Mouse (Mus musculus) myocyte (in vitro differentiated cells): ENCODE data around the gene Olfr655. TPM values are rescaled to one million over a fixed set of nuclear protein-coding genes. Genes with fewer than 3 reads are reported as not detected.

ENCODE experiments used
- H3K27me3 ChIP-seq: one replicate; pipeline ENCODE4 v1.6.1; 2011; ENCODE audit not compliant: control insufficient read depth, insufficient read depth, insufficient read length
- H3K36me3 ChIP-seq: one replicate; pipeline ENCODE4 v1.6.1; 2011; ENCODE audit not compliant: control insufficient read depth, insufficient read depth
- H3K4me2 ChIP-seq: one replicate; pipeline ENCODE4 v1.6.1; 2011; ENCODE audit warnings: low read depth, control low read depth
- H3K4me3 ChIP-seq: one replicate; pipeline ENCODE4 v1.5.1; 2011; ENCODE audit warnings: mild to moderate bottlenecking, control low read depth, moderate library complexity
- H3K79me2 ChIP-seq: one replicate; pipeline ENCODE4 v1.6.1; 2011; ENCODE audit not compliant: control insufficient read depth, insufficient read depth
- H3ac ChIP-seq: one replicate; pipeline ENCODE4 v1.6.1; 2011; ENCODE audit not compliant: control insufficient read depth, insufficient read length
- CEBPB ChIP-seq: IDR thresholded peaks from 2 replicates; pipeline ENCODE4 v1.6.1; 2011; ENCODE audit warnings: mild to moderate bottlenecking, moderate library complexity; ENCODE audit not compliant: poor library complexity, insufficient read depth, severe bottlenecking
- E2F4 ChIP-seq: IDR thresholded peaks from one replicate; pipeline ENCODE4 v1.6.1; 2011; ENCODE audit warnings: mild to moderate bottlenecking, control low read depth, moderate library complexity; ENCODE audit not compliant: insufficient read depth
- MAX ChIP-seq: IDR thresholded peaks from one replicate; pipeline ENCODE4 v1.6.1; 2011; ENCODE audit warnings: low read depth, mild to moderate bottlenecking, control low read depth
- MYOD1 ChIP-seq, 3 experiments: IDR thresholded peaks; one replicate each; pipeline ENCODE4 v1.6.1; 2011; ENCODE audit warnings: control low read depth in 2 of 3, low read depth in 2 of 3, mild to moderate bottlenecking in 2 of 3, moderate library complexity in 1 of 3; ENCODE audit not compliant: insufficient read length in 2 of 3, control insufficient read depth in 1 of 3
- MYOG ChIP-seq, 3 experiments: IDR thresholded peaks; one replicate each; pipeline ENCODE4 v1.6.1; 2011; ENCODE audit warnings: control low read depth in 2 of 3, low read depth in 2 of 3, mild to moderate bottlenecking in 2 of 3; ENCODE audit not compliant: insufficient read length in 2 of 3, control insufficient read depth in 1 of 3, insufficient read depth in 1 of 3
- POLR2A ChIP-seq: IDR thresholded peaks from one replicate; pipeline ENCODE4 v1.6.1; 2011; ENCODE audit warnings: low read depth, mild to moderate bottlenecking, control low read depth, moderate library complexity; ENCODE audit not compliant: insufficient read length
- POLR2AphosphoS2 ChIP-seq: IDR thresholded peaks from one replicate; pipeline ENCODE4 v1.6.1; 2011; ENCODE audit warnings: low read depth, control low read depth; ENCODE audit not compliant: insufficient read length
- REST ChIP-seq: IDR thresholded peaks from one replicate; pipeline ENCODE4 v1.6.1; 2011; ENCODE audit warnings: mild to moderate bottlenecking, control low read depth, moderate library complexity; ENCODE audit not compliant: insufficient read depth, insufficient read length
- SRF ChIP-seq: IDR thresholded peaks from one replicate; pipeline ENCODE4 v1.6.1; 2011; ENCODE audit warnings: low read depth; ENCODE audit not compliant: control insufficient read depth, insufficient read length
- TCF12 ChIP-seq: IDR thresholded peaks from one replicate; pipeline ENCODE4 v1.6.1; 2011; ENCODE audit warnings: mild to moderate bottlenecking, control low read depth; ENCODE audit not compliant: poor library complexity, insufficient read depth, severe bottlenecking
- TCF3 ChIP-seq: IDR thresholded peaks from one replicate; pipeline ENCODE4 v1.6.1; 2011; ENCODE audit warnings: low read depth, control low read depth; ENCODE audit not compliant: insufficient read length
- USF1 ChIP-seq: IDR thresholded peaks from one replicate; pipeline ENCODE4 v1.6.1; 2011; ENCODE audit warnings: low read depth, mild to moderate bottlenecking, control low read depth, moderate library complexity
- polyA plus RNA-seq: library from polyadenylated mRNA; unstranded; fragments of >200 nt; fragmentation: generic; extraction: Trizol; gene quantifications from one replicate; pipeline ENCODE4 v1.2.1, GENCODE M21; 2012; ENCODE audit warnings: missing spikeins

Gene Olfr655
- polyA plus RNA-seq, 1 experiment: not detected

DNA sequence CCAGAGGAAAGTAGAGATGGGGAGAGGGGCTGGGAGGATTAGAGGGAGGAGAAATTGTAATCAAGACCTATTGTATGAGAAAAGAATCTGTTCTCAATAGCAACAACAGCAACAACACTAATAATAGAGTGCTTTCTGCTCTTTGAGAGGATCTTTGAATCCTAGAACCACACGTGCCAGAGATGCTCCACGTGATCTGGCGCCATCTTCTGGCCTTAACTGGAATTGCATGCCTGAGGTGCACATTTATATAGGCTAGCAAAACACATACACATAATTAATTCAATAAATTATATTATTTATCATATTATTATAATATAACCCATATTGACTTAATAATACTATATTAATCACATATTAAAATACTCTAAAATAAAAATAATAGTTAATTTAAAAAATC, 1.6 kb upstream of the Olfr655 start:
- H3K27me3 ChIP-seq: no peaks in the 10 kb centered on the region
- TF ChIP-seq POLR2AphosphoS2 (no peak), REST (no peak), POLR2A (no peak), TCF3 (no peak), E2F4 (no peak)
- no peaks in the 10 kb centered on the region for H3K79me2 ChIP-seq
- no peak overlapping the region for H3K4me3 ChIP-seq
- no peak overlapping the region for H3ac ChIP-seq
- H3K4me2 ChIP-seq: no peak overlapping the region
- no peaks in the 10 kb centered on the region for H3K36me3 ChIP-seq

DNA sequence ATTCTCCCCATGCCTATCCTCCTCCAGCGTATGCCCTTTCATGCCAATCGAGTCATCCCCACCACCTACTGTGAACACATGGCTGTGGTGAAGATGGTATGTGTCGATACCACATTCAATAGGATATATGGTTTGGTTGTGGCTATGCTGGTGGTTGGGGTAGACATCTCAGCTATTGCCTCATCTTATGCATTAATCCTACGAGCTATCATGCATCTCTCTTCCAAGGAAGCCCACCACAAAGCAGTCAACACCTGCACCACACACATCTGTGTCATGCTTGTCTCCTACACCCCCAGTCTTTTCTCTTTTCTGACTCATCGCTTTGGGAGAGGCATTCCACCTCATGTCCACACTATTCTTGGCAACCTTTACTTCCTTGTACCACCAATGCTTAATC, 13.3 kb downstream of the Olfr655 start:
- Histone ChIP-seq H3K79me2 (no peaks in the 10 kb centered on the region), H3K4me2 (no peak overlapping the region), H3K27me3 (no peaks in the 10 kb centered on the region), H3ac (no peak overlapping the region), H3K36me3 (no peaks in the 10 kb centered on the region), H3K4me3 (no peak overlapping the region)
- no peak for TF ChIP-seq POLR2AphosphoS2
- peak; percentile 52; the same call in 1 of the 2 replicates for TF ChIP-seq CEBPB

DNA sequence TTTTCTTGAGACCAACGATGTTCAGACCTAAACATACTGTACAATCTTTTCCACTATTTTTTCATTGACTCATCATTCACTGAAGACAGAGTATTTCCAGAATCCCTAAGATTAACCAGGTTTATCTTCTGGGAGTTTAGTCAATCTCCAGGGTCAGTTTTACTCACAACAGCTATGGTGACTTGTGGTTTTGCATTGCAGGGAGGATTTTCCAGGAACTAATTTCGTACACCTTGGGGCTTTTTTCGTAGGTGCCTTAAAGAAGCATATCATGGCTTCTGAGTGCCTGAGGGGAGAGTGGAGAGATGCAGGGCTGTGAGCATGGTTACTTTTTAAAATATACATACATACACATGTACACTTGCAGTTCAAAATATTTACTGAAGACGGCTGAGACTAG, 14.9 kb downstream of the Olfr655 start, which contains the start of gene Olfr654:
Gene Olfr654 (plus strand): TSS at position 301 of the 400 bp plus-strand sequence.
- Histone ChIP-seq H3K4me2 (no peak within 1 kb of the TSS), H3K4me3 (no peak within 1 kb of the TSS), H3K27me3 (no peaks in the 10 kb centered on the region), H3ac (no peak within 1 kb of the TSS), H3K79me2 (no peaks in the 10 kb centered on the region), H3K36me3 (no peaks in the 10 kb centered on the region)
- TF ChIP-seq REST: no peak
- no peak for TF ChIP-seq POLR2A
- TF ChIP-seq MAX: no peak
- TF ChIP-seq SRF: no peak

DNA sequence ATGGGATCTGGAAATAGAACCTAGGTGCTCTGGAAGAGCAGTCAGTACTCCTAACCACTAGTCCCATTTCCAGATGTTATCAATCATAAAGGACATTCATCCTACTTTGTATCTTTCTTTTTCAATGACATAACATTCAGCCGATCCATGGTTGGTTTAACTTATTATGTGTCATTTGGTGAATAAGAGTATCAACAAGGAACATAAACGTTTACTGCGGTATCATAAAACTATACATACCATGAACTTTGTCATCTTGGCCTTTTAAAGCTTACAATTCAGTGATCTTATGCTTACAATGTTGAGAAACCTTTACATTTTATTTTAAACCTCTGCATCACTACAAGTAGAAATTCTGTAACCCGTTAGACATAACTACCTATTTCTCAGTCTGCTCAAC, 20.1 kb downstream of the Olfr655 start:
- H3K36me3 ChIP-seq: no peaks in the 10 kb centered on the region
- TF ChIP-seq TCF12: no peak
- TF ChIP-seq E2F4: no peak
- no peak for TF ChIP-seq MYOD1 (IDR thresholded peaks at IDR 0.05; ENCODE audit: control insufficient read depth in 1 of 3, insufficient read length in 2 of 3, low read depth in 2 of 3)
- TF ChIP-seq CEBPB: no peak
- no peak for TF ChIP-seq REST
- no peak for TF ChIP-seq POLR2A
- TF ChIP-seq SRF: no peak
- TF ChIP-seq TCF3: no peak

DNA sequence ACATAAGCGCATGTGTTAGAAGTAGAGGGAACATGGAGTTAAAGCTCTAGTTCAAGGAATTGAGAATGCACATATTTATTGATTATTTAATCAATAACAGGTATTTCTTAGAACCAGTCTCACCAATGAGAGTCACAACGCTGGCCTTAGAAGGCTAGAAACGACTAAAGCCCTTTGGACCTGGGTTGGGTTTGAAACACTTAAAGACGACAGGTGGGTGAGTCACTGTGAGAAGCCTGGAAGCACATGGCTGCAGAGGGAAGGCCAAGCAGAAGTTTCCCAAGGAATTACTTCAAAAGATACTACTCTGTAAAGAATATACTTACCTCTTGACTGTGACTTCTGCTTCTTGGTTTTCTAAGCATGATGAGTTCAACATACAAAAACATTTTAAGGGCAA, 20.7 kb downstream of the Olfr655 start:
- Histone ChIP-seq H3K36me3 (no peaks in the 10 kb centered on the region), H3ac (no peak overlapping the region), H3K4me3 (no peak overlapping the region), H3K79me2 (no peaks in the 10 kb centered on the region), H3K27me3 (no peaks in the 10 kb centered on the region), H3K4me2 (no peak overlapping the region)
- TF ChIP-seq CEBPB: no peak
- no peak for TF ChIP-seq POLR2A
- no peak for TF ChIP-seq MAX
- TF ChIP-seq TCF12: no peak
- no peak for TF ChIP-seq POLR2AphosphoS2
- TF ChIP-seq SRF: no peak
- TF ChIP-seq REST: no peak
- TF ChIP-seq USF1: no peak

More for the DNA sequence above, 20.1 kb downstream of the Olfr655 start:
- Histone ChIP-seq H3K4me3 (no peak overlapping the region), H3K4me2 (no peak overlapping the region), H3ac (no peak overlapping the region), H3K79me2 (no peaks in the 10 kb centered on the region), H3K27me3 (no peaks in the 10 kb centered on the region)

DNA sequence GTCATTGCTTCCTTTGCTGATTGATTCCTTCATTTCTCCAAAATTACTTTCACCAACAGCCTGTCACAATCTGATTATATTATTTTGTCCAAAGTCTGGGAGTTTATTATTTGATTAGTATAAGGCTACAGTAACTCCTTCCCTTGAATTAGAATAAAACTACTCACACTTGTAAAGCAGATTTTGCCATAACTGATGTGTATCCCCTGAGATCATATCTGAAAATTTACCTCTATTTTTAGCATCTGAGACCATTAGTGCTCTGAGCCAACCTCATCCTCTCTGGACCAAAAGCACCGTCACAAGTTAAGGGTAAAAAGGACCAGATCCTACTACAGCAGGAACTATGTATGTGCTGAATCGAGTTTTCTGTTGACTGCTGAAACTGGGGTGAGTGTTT, 24.6 kb downstream of the Olfr655 start, which contains the start of gene Olfr653:
Gene Olfr653 (plus strand): TSS at position 301 of the 400 bp plus-strand sequence.
- H3K36me3 ChIP-seq: no peaks in the 10 kb centered on the region
- TF ChIP-seq REST (no peak), MYOG (IDR thresholded peaks at IDR 0.05; ENCODE audit: control insufficient read depth in 1 of 3, insufficient read depth in 1 of 3, insufficient read length in 2 of 3, low read depth in 2 of 3) (no peak), TCF3 (no peak), POLR2AphosphoS2 (no peak), E2F4 (no peak), SRF (no peak), POLR2A (no peak), CEBPB (no peak), MAX (no peak), TCF12 (no peak), MYOD1 (IDR thresholded peaks at IDR 0.05; ENCODE audit: control insufficient read depth in 1 of 3, insufficient read length in 2 of 3, low read depth in 2 of 3) (no peak)
- no peaks in the 10 kb centered on the region for H3K27me3 ChIP-seq
- no peak within 1 kb of the TSS for H3K4me3 ChIP-seq
- no peaks in the 10 kb centered on the region for H3K79me2 ChIP-seq
- no peak within 1 kb of the TSS for H3ac ChIP-seq
- no peak within 1 kb of the TSS for H3K4me2 ChIP-seq
